ENCODE assay signal across 25 mouse cellular contexts in genomic region chr1:171663757-171664156, GRCm38 (mm10). TPM values are rescaled to one million over a fixed set of nuclear protein-coding genes. Genes with fewer than 3 reads are reported as not detected.
"Had no signal": no experiment of that assay in that cellular context is flagged by ENCODE, and none has a peak within 500 bp of the region (broad histone marks: within the 10 kb centered on the region; RNA-seq: fewer than 3 reads in every experiment).

No protein-coding gene starts in this region.

- ATAC-seq: hindbrain, embryonic 16.5 days; intestine, embryonic 16.5 days had no signal

- DNase-seq: gastrocnemius, adult 2 months; gastrocnemius, postnatal 10 days; gastrocnemius, postnatal 25 days; heart, adult 2 months; heart, postnatal 10 days; heart, postnatal 4 days; kidney, adult 11 months; kidney, adult 2 months; kidney, adult 9 months; kidney, postnatal 25 days; kidney, postnatal 4 days; liver; liver, embryonic 13.5 days had no signal

RNA-seq across cellular contexts. Expression of gene Slamf7, which starts 10.9 kb away (rescaled TPM):
- polyA plus RNA-seq: heart, embryonic 12.5 days; heart, embryonic 14.5 days; hindbrain, embryonic 10.5 days; hindbrain, embryonic 12.5 days; hindbrain, embryonic 14.5 days; hindbrain, embryonic 16.5 days; intestine, embryonic 14.5 days; kidney, postnatal 0 days; limb, embryonic 10.5 days; limb, embryonic 12.5 days; liver, embryonic 11.5 days; liver, embryonic 13.5 days had no signal

RNA-seq across cellular contexts. Expression of gene Ly9, which starts 56.5 kb away (rescaled TPM):
- polyA plus RNA-seq: heart, embryonic 14.5 days; hindbrain, embryonic 12.5 days; hindbrain, embryonic 14.5 days; limb, embryonic 10.5 days had no signal
